Mouse (Mus musculus) heart, postnatal 4 days (tissue): ENCODE measurements around the gene Gm9573. TPM values are rescaled to one million over a fixed set of nuclear protein-coding genes. Genes with fewer than 3 reads are reported as not detected.

ENCODE experiments used
- DNase-seq: peaks from one replicate; pipeline ENCODE4 v3.0.0; 2021
- total RNA-seq, 2 experiments: library from RNA; stranded (reverse); gene quantifications; 2 replicates each; pipeline ENCODE4 v1.2.3; 2021

The Gm9573 gene
- not detected for total RNA-seq

DNA sequence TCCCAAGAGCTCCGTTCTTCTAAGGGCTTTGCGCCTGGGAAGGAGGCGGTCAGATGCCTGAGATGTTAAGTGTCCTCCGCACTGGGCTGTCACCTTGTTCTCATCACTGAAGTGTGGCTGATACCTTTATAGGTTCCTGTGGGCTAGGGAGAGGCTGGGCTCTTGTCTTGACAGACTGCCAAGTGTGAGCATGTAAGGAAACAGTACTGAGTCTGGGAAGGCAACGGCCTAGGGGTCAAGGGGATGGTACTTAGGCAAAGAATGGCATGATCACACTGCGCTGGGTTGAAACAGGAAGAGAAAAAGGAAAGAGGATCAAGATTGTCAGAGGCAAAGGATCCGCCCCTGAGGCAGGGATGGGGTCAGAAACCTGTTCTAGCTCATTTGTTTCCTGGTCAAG lies at the start of gene Gm9573:
TSS of gene Gm9573 (minus strand) at position 101 of the 400 bp plus-strand sequence.
- no peak for DNase-seq

DNA sequence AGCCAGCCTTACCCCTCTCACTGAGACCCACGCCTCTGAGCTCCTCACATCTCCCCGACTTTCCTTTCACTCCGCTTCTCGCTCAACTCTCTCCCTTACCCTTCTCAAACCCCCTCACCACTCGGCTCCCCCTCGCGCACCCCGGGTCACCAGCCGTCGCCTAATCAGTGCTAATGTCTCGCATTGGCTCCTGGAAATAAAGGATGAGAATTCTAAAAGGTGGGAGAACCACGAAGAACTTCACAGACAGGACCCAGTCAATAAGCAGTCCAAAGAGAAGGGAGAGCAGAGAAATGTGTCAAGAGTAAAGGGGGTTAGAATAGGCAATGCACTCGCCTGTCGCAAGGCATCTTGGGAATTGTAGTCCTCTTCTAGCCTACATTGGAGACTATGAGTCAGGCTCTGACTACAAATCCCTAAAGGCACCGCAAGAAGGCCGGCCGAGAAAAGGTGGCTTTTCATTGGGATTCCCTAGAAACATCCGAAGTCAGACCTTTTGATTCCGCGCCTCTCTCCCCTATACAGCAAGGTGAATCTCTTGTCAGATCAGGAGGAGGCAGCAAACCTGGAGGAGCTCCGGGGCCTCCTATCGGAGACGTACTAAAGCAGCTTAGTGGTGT lies 47.1 kb upstream of the Gm9573 start, which contains the start of gene Gtf2h4:
TSS of gene Gtf2h4 (minus strand) at position 324 of the 620 bp plus-strand sequence.
- DNase-seq: peak; percentile 91

DNA sequence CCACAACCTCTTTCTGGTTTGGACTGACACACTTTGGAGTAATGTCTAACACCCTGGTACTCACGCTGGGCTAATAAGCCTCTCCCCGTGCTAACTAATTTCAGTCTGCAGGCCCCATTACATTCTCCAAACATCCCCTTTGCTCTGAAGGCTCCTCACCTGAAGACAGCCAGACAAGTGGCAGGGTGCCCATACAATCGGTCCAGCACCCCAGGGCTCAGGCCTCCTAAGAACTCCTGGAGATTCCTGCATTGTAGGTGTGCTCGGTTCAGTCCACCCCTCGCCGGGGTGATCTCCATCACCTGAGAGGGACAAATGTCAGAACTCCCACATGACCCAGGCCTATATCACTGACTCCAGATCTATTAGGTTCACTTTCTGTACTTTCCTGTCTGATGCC lies 46.1 kb upstream of the Gm9573 start:
- DNase-seq: no peak

DNA sequence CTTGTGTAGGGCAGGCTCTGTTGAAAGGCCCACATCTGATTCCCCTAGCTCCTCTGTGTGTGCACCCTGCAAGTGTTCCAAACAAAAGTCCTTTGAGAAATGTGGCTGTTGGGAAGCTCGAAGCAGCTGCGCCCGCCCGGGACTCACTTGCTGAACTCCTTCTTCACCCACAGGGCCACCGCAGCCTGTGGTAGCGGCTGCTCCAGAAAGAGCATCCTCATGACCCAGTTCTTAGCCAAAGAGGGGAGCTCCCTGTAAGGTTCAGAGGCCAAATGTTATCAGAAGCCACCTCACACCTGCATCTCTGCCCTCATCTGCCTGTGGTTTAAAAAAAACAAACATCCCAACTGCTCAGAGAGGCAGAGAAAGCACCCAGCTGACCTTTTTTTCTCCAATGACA lies 45.4 kb upstream of the Gm9573 start:
- no peak for DNase-seq

DNA sequence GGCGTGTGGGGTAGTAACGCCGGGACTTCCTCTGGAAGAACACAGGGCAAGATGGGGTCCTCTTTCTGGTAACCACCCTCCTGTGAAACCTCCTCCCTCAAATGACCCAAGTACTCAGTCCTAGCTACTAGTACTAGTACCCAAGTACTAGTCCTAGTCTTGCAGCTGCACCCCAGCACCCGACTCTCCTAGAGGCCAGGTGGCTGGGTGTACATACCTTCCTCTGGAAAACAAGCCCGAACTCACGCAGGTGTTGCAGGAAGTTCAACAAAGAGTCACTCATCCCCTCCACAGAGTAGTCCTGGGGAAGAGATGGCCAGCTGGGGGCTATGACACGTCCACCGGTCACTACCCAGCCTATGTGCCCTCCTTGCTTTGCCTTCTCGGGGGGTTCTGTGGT lies 43.3 kb upstream of the Gm9573 start:
- DNase-seq: no peak

DNA sequence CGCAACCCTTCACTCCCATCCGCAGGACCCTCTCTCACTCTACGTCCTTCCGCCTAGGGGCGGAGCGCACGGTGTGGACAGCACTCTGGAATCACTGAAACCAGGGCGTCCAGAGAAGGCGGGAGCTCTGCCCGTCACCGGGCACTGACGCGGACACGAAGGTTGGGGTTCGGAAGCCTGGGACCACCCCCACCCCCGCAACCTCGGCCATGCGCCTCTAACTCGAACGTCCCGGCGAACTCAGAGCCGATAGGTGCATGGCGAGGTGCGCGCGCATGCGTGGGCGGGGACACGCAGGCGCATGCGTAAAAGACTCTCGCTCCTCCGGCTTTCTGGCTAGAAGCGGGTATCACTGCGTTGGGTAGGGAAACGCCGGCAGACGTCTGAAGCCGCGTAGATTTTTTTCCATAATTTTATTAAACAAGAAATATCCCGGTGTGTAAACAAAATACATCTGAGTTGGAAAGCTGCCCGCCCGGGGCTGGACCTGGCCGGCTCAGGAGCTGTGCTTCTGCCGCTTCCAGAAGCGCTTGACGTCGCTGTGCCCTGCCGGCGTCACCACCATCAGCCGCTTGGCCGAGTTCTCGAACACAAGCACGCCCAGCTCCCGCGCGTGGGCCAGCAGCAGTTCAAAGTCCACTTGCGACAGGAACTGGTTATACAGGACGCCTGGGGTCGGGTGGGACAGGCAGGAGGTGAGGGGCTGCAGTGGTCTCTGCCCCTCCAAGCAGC lies 41.1 kb upstream of the Gm9573 start, which contains the start of gene Vars2:
TSS of gene Vars2 (minus strand) at position 259 of the 732 bp plus-strand sequence.
- peak; percentile 98 for DNase-seq

DNA sequence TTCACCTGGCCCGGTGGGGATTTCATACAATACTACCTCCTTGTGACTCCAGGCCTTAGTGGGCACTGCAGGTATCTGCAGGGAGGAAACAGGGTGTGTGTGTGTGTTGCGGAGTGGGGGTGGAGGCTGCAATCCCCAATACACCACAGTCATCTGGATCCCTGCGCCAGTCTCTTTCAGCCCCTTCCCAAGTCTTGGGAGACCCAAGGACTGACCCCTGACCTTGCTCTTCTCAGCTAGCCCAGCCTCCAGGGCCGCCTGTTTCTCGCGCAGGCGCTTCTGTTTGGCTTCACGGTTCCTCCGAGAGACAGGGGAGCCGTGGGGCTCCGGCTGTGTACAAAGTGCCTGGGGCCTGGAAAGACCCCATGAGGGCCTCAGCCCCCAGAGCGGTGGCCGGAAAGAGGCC lies 40.4 kb upstream of the Gm9573 start:
- peak; percentile 41 for DNase-seq

DNA sequence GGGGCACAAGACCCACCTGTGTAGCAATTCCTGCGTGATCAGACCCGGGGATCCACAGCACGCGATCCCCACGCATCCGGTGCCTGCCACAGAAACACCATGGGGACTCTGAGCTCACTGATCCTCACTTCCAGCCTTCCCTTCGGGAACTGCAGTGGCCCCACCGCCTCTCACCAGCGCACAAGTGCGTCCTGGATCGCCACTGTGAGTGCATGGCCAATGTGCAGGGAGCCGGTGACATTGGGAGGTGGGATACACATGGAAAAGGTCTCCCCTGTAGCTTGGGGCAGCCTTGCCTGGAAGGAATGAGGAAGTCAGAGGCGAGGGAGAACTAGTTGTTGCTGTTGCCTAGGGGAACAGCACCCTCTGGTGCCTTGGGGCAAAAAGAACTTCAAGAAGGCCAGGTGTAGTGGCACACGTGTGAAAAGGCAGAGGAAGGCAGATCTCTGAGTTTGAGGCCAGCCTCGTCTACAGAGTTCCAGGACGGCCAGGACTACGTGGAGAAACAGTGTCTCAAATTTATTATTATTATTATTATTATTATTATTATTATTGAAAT lies 39.6 kb upstream of the Gm9573 start:
- DNase-seq: no peak

DNA sequence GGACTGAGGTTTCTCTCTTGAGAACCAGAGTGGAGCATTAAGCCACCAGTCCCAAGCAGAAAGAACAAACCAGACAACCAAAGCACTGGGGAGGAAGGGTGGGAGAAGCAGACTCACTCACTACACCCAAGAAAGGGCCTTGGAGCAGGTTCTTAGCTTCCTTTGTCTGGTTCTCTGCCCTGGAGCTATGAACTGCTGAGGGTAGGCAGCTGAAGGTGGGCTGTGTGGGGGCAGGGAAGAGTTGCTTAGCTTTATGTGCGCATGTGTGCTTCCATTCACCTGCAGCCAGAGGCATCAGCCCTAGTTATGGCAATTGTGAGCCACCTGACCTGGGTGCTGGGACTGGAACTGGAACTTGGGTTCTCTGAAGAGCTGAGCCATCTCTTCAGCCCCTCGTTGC lies 26.6 kb upstream of the Gm9573 start:
- DNase-seq: no peak

DNA sequence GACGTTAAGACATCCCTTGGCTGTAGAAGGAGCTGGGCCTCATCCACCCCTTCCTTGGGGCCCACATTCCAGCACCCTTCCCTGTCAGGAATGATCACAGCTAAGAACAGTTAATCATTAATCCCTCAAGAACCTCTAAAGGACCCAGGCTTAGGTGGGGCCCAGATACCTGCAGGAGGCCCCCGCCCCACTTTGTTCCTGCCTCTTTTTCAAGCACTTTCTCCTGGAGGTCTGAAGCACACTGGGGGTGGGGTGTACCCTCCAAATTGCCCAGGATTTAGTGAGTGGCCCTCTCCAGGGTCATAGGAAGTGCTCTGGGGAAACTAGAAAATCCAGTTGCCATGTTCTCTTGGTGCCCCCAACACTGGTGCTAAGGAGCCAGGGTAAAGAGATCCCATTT lies 23.0 kb upstream of the Gm9573 start:
- no peak for DNase-seq

DNA sequence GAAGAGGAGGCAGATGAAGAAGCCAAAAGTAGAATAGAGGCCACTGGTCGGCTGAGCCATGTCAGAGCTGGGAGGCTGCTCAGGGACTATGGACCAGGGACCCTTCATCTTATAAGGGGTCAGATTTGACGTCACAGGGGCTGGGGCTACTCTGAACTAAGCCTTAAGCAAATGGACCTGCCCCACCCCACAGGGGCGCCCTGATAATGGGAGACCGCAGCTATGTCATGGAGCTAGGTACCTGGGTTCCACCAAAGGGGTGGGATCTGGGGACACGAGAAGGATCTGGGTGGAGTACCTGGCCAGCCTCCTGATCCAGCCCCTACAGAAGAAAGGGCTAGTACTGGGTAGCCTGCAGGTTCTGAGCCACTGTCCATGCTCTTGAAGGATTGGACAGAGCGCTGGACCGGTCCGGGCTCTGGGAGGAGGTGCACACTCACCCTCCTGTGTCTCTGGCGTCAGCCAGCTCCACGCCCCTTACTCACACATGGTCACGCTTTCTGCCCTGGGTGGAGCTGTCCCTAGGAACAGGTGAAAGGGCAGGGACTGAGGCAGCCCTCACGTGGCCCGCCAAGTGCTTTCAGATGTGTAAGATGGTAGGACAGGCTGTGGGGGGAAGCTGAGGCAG lies 17.3 kb upstream of the Gm9573 start, which contains the start of gene Mucl3:
TSS of gene Mucl3 (minus strand) at position 87 of the 628 bp plus-strand sequence.
- no peak for DNase-seq

DNA sequence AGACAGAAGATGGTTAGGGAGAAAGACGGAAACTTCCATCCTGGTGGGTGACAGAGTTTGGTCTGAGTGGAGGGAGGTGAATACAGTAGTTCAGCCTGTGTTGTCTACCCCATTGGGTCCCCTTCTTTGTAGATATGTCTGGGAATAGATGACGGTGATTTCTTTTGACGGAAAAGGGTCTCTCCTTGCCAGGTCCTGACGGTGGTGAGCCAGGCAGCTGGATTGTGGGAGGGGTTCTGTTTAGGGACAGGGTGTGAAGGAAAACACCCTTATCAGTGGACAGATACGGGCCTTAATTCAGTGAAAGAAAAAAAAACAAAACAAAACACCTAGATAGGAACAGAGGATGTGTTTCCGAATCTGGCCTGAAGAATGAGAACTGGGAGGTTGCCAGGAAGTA lies 12.9 kb upstream of the Gm9573 start:
- DNase-seq: no peak

DNA sequence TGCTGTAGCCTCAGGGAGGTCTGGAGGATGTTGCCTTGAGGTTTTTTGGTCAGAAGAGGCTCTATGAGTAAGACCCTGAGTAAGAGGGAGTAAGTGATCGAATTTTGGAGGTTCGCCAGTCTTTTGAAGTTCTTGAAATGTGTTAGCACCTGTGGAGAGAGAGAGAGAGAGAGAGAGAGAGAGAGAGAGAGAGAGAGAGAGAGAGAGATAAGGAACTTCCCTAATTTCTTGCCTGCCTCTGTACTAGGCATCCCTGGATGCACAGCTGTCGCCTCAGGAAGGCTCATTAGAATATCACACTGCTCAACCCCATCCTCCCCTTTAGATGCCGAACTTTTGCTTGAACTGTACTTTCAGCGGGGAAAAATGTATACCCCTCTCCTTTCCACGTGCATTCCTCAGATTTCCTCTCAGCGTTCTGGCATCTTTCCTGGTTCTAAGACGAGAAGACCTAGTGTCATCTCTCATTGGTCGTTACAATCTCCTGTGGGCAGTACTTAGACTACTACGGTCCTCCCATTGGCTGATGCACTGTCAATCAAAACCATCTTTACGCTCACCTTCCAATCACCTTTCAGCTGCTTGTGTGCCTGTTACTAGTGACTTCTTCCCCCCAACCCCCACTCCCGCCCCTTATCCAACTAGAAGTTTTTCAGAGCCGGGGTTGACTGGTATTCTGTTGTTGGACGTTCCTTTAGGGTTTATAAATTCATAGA lies 12.2 kb upstream of the Gm9573 start:
- DNase-seq: peak; percentile 86

DNA sequence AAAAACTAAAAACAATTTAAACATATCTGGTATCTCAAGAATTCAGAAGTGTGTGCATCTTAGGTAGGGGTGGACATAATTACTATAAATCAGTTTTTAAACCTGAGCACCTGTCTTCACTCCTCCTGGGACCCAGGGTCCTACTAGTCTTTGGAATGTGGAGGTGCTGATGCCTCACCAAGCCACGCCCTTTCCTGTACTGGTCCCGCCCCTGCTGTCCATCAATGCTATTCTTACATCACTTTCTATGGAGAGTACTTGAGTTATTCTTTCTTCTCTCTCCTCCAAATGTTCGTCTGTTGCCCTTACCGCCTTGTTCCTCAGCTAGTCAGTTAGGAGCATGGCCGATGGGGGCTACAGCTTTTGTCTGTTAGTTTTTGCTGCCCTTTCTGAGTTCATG lies 9.9 kb upstream of the Gm9573 start:
- DNase-seq: peak; percentile 43

DNA sequence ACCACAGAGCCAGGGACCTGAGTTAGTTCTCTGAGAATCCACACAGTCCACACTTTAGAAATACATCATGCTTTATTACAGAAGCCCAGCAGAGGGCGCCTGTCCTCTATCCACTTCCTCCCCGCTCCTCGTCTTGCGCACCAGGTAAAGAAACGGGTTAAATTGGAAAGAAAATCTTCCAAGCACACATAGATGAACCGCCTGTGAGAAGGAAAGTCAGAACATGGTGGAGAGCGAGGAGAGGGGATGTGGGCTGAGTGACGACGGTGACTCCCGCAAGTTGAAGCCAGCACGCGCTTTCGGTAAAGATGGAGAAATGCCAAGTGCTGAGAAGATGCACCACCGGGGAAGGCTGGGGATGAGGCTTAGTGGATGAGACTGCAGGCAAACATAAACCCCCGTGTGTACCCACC lies 9.3 kb upstream of the Gm9573 start:
- peak; percentile 76 for DNase-seq

DNA sequence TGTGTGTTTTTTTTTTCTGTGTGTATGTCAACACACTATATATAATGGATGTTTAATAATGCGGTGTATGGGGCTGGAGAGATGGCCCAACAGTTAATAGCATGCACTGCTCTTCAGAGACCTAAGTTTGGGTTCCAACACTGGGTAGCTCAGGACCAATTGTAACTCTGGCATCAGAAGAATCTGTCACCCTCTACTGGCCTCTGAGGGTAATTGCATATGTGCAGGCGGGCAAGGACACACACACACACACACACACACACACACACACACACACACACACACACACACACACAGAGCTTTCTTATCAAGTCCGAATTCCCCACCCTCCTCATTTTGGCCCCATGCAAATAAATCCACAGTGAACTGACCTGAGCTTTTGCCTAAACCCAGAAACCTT lies 8.8 kb upstream of the Gm9573 start:
- no peak for DNase-seq

DNA sequence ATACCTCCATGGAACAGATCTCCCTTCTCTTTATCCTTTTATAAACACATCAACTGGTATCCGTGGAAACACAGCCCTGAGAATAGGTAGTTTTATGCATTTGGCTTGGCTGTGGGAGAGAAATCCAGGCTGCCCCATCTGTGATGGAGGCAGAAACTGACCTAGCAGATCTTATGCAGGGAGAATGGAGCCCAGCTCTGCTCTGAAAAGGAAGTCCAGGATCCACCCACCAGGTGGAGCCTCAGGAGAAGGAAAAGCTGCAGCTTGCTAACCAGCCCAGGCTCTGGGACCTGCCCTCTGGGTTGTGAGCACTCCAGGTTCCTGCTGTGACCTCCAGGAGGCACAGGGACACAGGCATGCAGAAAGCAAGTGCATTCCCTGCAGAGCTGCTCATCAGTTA lies 7.6 kb upstream of the Gm9573 start:
- peak; percentile 55 for DNase-seq

DNA sequence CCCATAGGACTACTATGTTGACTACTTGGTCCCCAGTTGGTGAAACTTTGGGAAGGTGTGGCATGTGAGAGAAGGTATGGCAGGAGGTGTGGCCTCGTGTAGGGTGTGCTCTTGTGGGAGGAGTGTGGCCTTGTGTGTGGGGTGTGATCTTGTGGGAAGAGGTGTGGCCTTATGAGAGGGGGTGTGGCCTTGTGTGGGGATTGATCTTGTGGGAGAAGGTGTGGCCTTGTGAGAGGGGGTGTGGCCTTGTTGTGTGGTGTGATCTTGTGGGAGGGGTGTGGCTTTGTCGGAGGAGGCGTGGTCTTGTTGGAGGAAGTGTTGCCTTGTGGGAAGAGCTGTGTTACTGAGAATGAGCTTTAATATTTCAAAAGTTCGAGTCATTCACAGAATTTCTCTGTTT lies 9.3 kb downstream of the Gm9573 start:
- no peak for DNase-seq

DNA sequence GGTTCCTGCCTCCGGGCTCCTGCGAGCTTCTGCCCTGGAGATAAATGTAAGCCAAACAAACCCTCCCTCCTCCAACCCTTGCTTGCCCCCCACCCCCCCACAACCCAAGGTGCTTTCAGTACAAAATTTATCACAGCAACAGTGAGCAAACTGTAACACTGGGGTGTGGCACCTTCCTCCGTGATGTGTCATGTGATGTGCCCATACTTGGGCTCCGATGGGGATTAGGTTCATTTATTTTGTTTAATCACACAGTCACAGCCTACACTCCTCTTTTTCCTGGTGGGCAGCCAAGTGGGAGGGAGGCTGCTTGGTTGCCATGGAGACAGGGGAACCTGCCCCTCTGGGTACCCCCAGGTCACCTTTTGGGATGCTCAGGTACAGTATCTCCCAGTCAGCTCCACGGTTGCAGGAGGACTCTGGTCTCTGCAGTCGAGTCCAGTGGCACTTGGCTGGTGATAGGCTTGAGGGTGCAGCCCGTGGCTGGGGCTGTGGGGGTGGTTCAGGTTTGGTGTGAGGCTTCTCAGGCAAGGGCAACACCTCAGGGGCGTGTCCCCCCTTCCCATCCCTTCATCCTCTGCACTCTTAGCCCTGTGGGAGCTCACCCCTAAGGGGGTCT lies 24.6 kb downstream of the Gm9573 start:
- no peak for DNase-seq

DNA sequence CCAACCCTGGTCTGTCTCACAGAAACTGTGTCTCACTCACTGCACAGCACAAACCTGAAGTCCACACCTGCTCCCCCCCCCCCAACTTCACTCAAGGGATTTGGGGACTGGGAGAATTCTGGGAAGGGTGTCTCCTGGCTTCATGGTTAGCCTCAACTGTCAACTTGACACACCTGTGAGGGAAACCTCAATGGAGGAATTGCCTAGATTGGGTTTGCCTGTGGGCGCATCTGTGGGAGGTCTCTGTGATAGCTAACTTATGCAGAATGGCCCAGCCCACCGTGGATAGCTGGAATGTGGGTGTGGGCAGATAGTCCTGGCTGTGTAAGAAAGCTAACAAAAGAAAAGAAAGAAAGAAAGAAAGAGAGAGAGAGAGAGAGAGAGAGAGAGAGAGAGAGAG lies 25.2 kb downstream of the Gm9573 start, which contains the start of gene Sfta2:
TSS of gene Sfta2 (plus strand) at position 301 of the 400 bp plus-strand sequence.
- no peak for DNase-seq

DNA sequence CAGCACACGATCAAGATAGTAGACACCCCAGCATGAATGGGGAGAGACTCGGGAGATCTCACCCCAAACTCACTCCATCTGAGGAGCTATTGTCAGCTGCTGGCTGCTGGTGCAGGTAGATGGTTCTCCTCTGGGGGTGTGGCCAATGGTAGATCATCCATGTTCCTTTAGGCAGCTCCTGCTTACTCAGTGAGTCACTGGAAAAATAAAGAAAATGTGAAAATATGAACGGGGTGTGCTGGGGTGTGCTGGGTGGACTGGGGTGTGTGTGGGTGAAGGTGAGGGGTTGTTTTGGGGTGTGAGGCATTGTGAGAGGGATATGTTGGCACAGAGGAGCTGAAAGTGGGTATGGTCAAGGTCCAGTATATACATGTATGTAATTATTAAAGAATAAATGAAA lies 29.0 kb downstream of the Gm9573 start:
- DNase-seq: no peak

DNA sequence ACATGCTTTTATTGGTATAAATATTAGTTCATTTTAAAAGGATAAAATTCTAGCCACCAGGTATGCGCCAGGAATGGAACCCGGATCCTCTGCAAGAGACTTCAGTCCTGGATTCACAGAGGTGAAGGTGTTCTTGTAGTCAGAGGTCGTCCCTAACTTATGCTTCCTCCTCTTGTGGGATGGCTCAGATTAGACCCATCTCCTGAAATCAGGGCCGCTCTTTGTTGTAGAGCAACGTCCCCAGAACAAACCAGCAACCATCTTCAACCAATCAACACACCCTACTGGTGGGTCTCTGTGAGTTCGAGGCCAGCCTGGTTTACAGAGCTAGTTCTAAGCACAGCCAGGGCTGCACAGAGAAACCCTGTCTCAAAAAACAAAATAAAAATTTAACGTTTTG lies 32.0 kb downstream of the Gm9573 start:
- DNase-seq: no peak
